Mouse (Mus musculus) heart, embryonic 14.5 days (tissue): Measurements from ENCODE around the gene Sh3glb1. TPM values are rescaled to one million over a fixed set of nuclear protein-coding genes. Genes with fewer than 3 reads are reported as not detected.
A peak's percentile ranks its signal among the peaks of the same experiment; 100 is the strongest.

ENCODE experiments used
- ATAC-seq: fragments of 200-750 bp; cut with Nextera tagmentation; 2 replicates; pipeline ENCODE4 v1.8.0; 2017; ENCODE audit warnings: low read depth, moderate TSS enrichment; ENCODE audit not compliant: insufficient number of reproducible peaks, insufficient read depth, low FRiP score
- H3K27ac ChIP-seq, 2 experiments: fragments of 200-500 bp in 1 of 2; fragments of 300-500 bp in 1 of 2; sonication (generic) in 1 of 2; replicated peaks in 1 of 2; 2 replicates each; pipeline ENCODE4 v1.5.1; 2012 to 2014; ENCODE audit warnings: low read depth in 2 of 2, low read length in 2 of 2, control low read depth in 1 of 2, mild to moderate bottlenecking in 1 of 2, mixed read lengths in 1 of 2; ENCODE audit not compliant: control insufficient read depth in 1 of 2, insufficient read depth in 1 of 2
- H3K27me3 ChIP-seq: fragments of 300-500 bp; sonication (generic); 2 replicates; pipeline ENCODE4 v1.6.1; 2014; ENCODE audit warnings: mild to moderate bottlenecking, low read length, control low read depth; ENCODE audit not compliant: control insufficient read depth, insufficient read depth
- H3K36me3 ChIP-seq: fragments of 300-500 bp; sonication (generic); 2 replicates; pipeline ENCODE4 v1.6.1; 2014; ENCODE audit warnings: mild to moderate bottlenecking, control low read depth, low read length, mixed read lengths; ENCODE audit not compliant: control insufficient read depth, insufficient read depth
- H3K4me1 ChIP-seq, 2 experiments: fragments of 200-500 bp in 1 of 2; fragments of 300-500 bp in 1 of 2; sonication (generic) in 1 of 2; 2 replicates each; pipeline ENCODE4 v1.6.1; 2012 to 2014; ENCODE audit warnings: low read length in 2 of 2, control low read depth in 1 of 2, mixed read lengths in 1 of 2; ENCODE audit not compliant: control insufficient read depth in 2 of 2, insufficient read depth in 2 of 2
- H3K4me2 ChIP-seq: fragments of 300-500 bp; sonication (generic); 2 replicates; pipeline ENCODE4 v1.6.1; 2014; ENCODE audit warnings: mild to moderate bottlenecking, low read length
- H3K4me3 ChIP-seq, 2 experiments: fragments of 200-500 bp in 1 of 2; fragments of 300-500 bp in 1 of 2; sonication (generic) in 1 of 2; 2 replicates each; pipeline ENCODE4 v1.5.1; 2012 to 2014; ENCODE audit warnings: low read length in 2 of 2, mild to moderate bottlenecking in 2 of 2, control low read depth in 1 of 2, low read depth in 1 of 2, moderate library complexity in 1 of 2; ENCODE audit not compliant: control insufficient read depth in 1 of 2, insufficient read depth in 1 of 2
- H3K9ac ChIP-seq: fragments of 300-500 bp; sonication (generic); 2 replicates; pipeline ENCODE4 v1.6.1; 2014; ENCODE audit warnings: mild to moderate bottlenecking, low read length
- H3K9me3 ChIP-seq: fragments of 300-500 bp; sonication (generic); 2 replicates; pipeline ENCODE4 v1.6.1; 2016; ENCODE audit warnings: low read length, control low read depth; ENCODE audit not compliant: control insufficient read depth
- WGBS: fragments of 180-500 bp; shearing (Covaris S2); extraction: QIAGEN DNeasy Blood & Tissue Kit; methylation state at CpG from one replicate; pipeline ENCODE4 v1.1.7; 2014; 5-methylcytosine and 5-hydroxymethylcytosine counted together
- polyA plus RNA-seq: library from polyadenylated mRNA; unstranded; fragments of >200 nt; fragmentation: Nextera tagmentation; extraction: Ambion mirVana; gene quantifications from 2 replicates; pipeline ENCODE4 v1.2.1, GENCODE M21; 2014

Sh3glb1 gene
- polyA plus RNA-seq, 1 experiment from 2014 or later = 154 TPM

GRCm38 (mm10) chr3:144721077-144721859, 1.1 kb upstream of the Sh3glb1 start:
- no peak for ATAC-seq
- Histone ChIP-seq H3K36me3 (0 out of 2 replicates have a peak, but pooled peaks cover 3% of the 10 kb centered on the region), H3K9ac (peak overlapping the region; percentile 93), H3K27ac (peak overlapping the region; percentile 59 to 100), H3K4me3 (peak overlapping the region in 1 of 2 experiments; percentile 91; a peak in 3 of 4 replicates), H3K27me3 (no peaks in the 10 kb centered on the region), H3K4me2 (peak overlapping the region; percentile 67), H3K4me1 (peaks cover 5 to 28% of the 10 kb centered on the region in 2 experiments), H3K9me3 (no peaks in the 10 kb centered on the region)
- WGBS = 71% methylated on average over 10 of the region's 10 CpGs

GRCm38 (mm10) chr3:144719088-144719900, 841 bp downstream of the Sh3glb1 start:
- ATAC-seq = peak; percentile 33; the same call in 1 of the 2 replicates
- H3K9ac ChIP-seq = peak overlapping the region; percentile 93
- peaks cover 13 to 44% of the 10 kb centered on the region in 2 experiments for H3K4me1 ChIP-seq
- H3K4me3 ChIP-seq = peak overlapping the region; percentile 80 to 91
- H3K27ac ChIP-seq = peak overlapping the region; percentile 93 to 100
- no peaks in the 10 kb centered on the region for H3K9me3 ChIP-seq
- WGBS = under 1% methylated on average over 49 of the region's 56 CpGs
- peak overlapping the region; percentile 76 for H3K4me2 ChIP-seq
- 0 out of 2 replicates have a peak, but pooled peaks cover 3% of the 10 kb centered on the region for H3K36me3 ChIP-seq
- H3K27me3 ChIP-seq = no peaks in the 10 kb centered on the region

- no peaks in the 10 kb centered on the region for H3K9me3 ChIP-seq
- WGBS = 16% methylated on average over 7 of the region's 7 CpGs
- no peak for ATAC-seq
- peak overlapping the region; percentile 93 to 100 for H3K27ac ChIP-seq
- H3K36me3 ChIP-seq = 0 out of 2 replicates have a peak, but pooled peaks cover 3% of the 10 kb centered on the region
- H3K4me2 ChIP-seq = peak overlapping the region; percentile 76
- peak overlapping the region; percentile 93 for H3K9ac ChIP-seq
- peaks cover 16 to 50% of the 10 kb centered on the region in 2 experiments for H3K4me1 ChIP-seq
- peak overlapping the region; percentile 80 to 91 for H3K4me3 ChIP-seq
- H3K27me3 ChIP-seq = no peaks in the 10 kb centered on the region
Measured at GRCm38 (mm10) chr3:144718706-144719087, 1.4 kb downstream of the Sh3glb1 start.

- Histone ChIP-seq H3K4me3 (peak overlapping the region in 1 of 2 experiments; percentile 20; a peak in 2 of 4 replicates), H3K4me2 (peak overlapping the region; percentile 76), H3K36me3 (peaks cover 3% of the 10 kb centered on the region; the same call in 1 of the 2 replicates), H3K9ac (peak overlapping the region; percentile 21; the same call in 1 of the 2 replicates), H3K9me3 (no peaks in the 10 kb centered on the region), H3K4me1 (peaks cover 16 to 56% of the 10 kb centered on the region in 2 experiments), H3K27me3 (no peaks in the 10 kb centered on the region), H3K27ac (no peak overlapping the region)
- no peak for ATAC-seq
- WGBS = 73% methylated on average over 6 of the region's 6 CpGs
Measured at GRCm38 (mm10) chr3:144717835-144718234, 2.3 kb downstream of the Sh3glb1 start.

- Histone ChIP-seq H3K9me3 (no peaks in the 10 kb centered on the region), H3K27me3 (no peaks in the 10 kb centered on the region), H3K9ac (no peak overlapping the region), H3K4me2 (peak overlapping the region; percentile 76), H3K36me3 (peaks cover 10% of the 10 kb centered on the region), H3K27ac (no peak overlapping the region), H3K4me3 (no peak overlapping the region), H3K4me1 (peaks cover 16 to 56% of the 10 kb centered on the region in 2 experiments)
- 84% methylated on average over 3 of the region's 3 CpGs for WGBS
- no peak for ATAC-seq
Measured at GRCm38 (mm10) chr3:144717121-144717520, 3.0 kb downstream of the Sh3glb1 start.

GRCm38 (mm10) chr3:144715901-144716300, 4.2 kb downstream of the Sh3glb1 start:
- 63% methylated on average over 9 of the region's 9 CpGs for WGBS
- no peak for ATAC-seq

GRCm38 (mm10) chr3:144715033-144715432, 5.1 kb downstream of the Sh3glb1 start:
- no peak for ATAC-seq
- Histone ChIP-seq H3K4me3 (no peak overlapping the region), H3K36me3 (peaks cover 29% of the 10 kb centered on the region), H3K9me3 (no peaks in the 10 kb centered on the region), H3K27me3 (no peaks in the 10 kb centered on the region), H3K9ac (peak overlapping the region; percentile 21; the same call in 1 of the 2 replicates), H3K27ac (peak overlapping the region; percentile 25 to 73; a peak in 2 of 4 replicates), H3K4me1 (peaks cover 16 to 48% of the 10 kb centered on the region in 2 experiments), H3K4me2 (peak overlapping the region; percentile 43)
- WGBS = 70% methylated on average over 7 of the region's 7 CpGs

More at GRCm38 (mm10) chr3:144715901-144716300, 4.2 kb downstream of the Sh3glb1 start:
- Histone ChIP-seq H3K36me3 (peaks cover 22% of the 10 kb centered on the region), H3K27ac (peak overlapping the region; percentile 37; a peak in 1 of 4 replicates), H3K4me1 (peaks cover 16 to 52% of the 10 kb centered on the region in 2 experiments), H3K9me3 (no peaks in the 10 kb centered on the region), H3K4me3 (no peak overlapping the region), H3K27me3 (no peaks in the 10 kb centered on the region), H3K4me2 (peak overlapping the region; percentile 24), H3K9ac (no peak overlapping the region)
